Mouse (Mus musculus): ENCODE results near the gene Manba.

- TF ChIP-seq CTCF (IDR thresholded peaks at IDR 0.05; ENCODE audit: low read depth) (no peak), EP300 (IDR thresholded peaks at IDR 0.05; ENCODE audit: low read depth) (no peak)
These were observed 93.8 kb downstream of the Manba start for GRCm38 (mm10) chr3:135579179-135579578.
